Mouse (Mus musculus) lung, postnatal 36 days (tissue): Measurements from ENCODE around the gene Myh3.

ENCODE experiments used
- DNase-seq: peaks from one replicate; pipeline ENCODE4 v3.0.0; 2022; ENCODE audit warnings: mixed read lengths

Gene Myh3

DNA sequence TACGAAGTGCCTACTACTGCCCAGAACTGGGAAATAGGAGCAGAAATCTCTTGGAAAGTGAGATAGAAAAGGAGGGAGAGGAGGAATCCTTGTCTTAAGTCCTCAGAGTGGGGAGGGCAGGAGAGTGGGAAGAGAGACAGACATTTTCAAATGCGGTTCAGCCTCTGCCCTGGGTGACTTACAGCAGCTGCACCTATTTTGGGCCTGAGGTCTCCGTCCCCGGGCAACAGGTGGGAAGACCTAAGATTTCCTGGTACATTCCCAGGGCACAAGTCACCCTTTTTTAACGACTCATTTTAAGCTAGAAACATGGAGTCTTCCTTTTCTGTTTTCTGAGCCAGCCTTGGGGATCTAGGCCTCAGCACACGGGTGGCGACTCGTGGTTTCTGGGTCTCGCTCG lies 28.9 kb downstream of the Myh3 start:
- DNase-seq = no peak

DNA sequence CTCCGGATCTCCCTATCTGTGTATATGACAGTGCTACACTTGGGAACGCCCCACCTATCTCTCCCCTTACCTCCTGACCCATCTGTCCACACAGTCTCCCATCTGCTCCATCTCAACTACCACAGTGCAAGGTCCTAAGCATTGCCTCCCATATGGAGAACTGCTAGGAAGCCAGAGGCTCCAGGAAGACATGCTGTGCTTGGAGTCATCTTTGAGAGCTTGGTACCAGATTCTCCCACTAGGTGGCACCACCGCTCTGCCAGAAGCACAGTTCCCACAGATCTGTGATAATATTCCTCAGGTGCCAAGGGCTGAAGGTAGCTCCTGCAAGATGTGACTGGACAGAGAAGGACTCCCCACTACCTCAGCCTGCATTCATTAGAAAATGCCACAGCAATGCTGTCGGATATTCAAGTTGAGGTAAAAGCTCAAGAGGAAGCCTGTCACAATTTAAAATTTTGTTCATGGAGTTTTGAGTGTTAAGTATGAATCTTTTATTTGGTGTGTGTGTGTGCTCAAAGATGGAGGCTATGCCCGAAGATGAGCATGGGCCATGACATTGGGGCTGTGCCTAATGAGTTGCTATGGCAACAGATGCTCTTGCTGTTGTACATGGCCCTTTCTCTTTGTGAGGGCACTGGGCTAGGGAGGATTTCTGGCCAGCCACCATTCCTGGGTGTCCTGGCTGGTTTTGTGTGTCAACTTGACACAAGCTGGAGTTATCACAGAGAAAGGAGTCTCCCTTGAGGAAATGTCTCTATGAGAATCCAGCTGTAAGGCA lies 32.3 kb downstream of the Myh3 start:
- DNase-seq = peak; percentile 82

DNA sequence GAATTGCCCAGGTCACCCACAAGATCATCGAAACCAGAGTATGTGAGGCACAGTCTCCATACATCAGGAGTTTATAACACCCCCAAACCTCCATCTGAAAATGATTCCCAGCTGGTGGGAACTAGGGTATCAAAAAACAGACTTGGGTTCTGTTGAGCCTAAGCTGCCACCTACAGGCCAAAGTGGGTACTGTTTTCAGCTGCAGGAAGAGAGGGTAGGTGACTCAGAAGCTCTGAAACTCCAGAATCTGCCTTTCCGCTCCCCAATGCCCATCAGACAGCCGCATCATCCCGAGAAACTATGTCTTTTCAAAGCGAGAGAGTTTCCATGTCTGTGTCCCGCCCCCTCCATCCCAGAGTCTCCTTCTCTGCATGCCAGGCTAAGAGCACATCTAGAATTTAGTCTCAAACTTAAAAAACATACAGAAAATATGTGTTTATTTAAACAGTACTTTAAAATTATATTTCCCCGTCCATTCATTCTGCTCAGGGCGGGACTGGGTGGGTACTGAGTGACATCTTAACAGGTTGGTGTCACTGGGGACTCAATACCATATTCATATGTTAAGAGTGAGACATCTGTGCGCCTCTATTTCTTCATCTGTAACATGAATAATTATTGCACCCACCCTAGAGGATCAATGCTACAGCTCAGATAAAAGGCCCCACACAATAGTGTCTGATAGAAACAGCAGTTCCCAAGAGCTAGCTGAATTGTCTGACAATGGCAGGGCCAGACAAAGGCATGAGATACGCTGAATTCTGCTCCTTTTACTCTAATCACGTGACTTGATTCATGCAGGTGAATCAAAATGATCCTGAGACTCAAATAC lies 34.1 kb downstream of the Myh3 start:
- DNase-seq = peak; percentile 70

DNA sequence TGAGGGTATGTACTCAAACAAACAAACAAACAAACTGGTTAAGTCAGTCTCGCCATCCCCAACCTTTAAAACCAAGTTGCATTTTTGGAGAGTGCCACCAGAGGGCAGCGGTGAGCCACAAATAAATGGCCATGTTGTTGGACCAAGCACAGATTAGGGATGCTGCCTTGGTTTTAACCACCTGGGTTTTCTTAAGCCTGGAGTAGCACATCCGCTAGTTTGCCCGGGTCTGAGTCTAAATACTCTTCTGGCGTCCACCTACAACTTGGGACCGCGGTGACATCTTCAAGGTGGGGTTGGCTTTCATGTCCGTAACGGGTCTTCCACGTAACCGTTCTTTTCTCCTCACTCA lies 34.7 kb downstream of the Myh3 start:
- DNase-seq = peak; percentile 75

DNA sequence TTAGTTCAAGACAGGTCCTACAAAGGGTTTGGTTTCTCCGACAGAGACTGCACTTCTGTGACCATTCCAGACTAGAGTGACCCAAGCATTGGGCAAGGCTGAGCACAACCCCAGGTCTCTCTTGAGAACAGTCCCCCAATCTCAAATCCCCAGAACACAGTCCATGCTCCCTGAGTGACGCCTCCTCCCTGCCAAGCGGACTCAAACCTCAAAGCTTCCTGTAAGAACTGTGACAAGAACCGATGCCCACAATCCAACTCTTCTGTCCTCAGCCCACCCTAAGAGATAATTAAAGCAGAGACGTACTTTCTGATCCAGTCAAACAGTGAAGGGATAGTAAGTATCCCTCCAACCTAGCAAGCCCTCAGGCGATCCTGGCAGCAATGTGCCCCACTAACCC lies 35.3 kb downstream of the Myh3 start:
- no peak for DNase-seq

DNA sequence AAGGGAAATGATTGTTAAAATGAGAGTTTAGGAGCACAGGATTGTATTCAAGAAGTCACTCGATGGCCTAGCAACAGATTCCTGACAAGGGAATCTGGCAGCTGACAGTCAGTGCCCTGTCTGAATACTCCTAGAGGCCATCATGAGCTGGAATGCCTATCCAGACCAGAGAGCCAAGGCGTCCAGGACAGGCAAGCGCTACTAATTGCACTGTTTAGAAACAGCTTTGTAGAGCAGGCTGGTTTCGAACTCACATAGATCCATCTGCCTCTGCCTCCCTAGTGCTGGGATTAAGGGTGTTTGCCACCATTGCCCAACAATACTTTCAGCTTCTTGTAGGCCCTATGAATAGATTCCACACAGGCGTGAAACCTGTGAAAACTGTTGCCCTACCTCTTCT lies 36.2 kb downstream of the Myh3 start:
- no peak for DNase-seq

DNA sequence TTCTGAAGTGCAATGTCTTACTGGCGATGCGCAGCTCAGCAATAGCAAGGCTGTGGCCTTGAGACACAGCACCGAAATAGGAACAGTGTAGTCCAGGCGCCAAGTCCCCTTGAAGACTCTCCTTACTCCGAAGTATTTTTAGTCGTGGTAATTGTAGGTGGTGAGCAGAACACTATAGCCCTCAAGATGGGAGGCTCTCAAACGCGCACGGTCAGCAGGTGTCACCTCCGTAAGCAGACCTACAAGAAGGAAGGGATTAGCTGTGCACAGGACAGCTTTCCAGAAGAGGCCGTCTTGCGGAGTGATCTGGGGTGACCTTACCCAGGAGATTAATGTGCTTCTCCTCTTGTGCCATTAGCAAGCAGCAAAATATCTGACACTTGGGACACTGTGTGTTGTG lies 36.8 kb downstream of the Myh3 start:
- DNase-seq = no peak

DNA sequence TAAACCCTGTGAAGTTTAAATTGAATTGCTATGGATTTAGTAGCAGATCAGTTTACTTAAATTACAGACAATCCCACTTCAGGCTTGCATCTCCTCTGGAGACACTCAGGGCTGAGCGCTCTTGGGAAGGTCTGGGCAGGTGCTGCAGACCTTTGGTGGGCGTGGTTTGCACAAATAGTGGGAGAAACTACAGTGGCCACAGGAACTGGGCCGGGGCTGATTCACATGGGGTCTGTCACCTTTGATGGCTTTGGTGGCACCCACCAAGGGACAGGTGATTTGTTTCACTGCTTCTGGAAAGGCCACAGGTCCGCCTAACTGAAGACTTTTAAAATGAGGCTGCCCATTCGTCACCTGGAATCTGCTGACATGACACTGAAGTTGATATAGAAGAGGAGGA lies 38.6 kb downstream of the Myh3 start:
- DNase-seq = no peak

DNA sequence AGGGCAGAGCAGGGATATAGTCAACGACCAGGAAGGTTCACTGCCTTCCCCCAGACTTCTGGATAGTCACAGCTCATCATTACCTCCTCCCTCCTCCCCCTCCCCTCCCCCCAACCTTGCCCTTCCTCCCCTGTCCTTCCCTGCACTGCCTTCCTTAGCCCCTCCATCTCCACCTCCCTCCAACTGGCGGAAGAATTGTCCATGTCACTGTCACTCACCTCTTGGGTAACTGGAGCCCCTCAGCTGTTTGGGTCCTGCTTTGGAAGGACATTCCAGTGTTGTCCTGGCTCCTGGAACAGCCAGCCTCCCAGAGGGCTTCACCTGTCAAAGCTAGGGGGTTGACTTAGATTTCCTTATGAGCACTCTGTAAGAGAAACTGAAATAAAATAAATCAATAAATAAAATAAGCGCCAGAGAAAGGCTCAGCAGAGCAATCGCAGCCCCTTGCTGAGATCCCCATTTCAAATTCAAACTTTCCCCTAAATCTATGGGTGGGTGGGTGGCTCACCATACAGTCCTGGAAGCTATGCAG lies 41.5 kb downstream of the Myh3 start:
- no peak for DNase-seq

DNA sequence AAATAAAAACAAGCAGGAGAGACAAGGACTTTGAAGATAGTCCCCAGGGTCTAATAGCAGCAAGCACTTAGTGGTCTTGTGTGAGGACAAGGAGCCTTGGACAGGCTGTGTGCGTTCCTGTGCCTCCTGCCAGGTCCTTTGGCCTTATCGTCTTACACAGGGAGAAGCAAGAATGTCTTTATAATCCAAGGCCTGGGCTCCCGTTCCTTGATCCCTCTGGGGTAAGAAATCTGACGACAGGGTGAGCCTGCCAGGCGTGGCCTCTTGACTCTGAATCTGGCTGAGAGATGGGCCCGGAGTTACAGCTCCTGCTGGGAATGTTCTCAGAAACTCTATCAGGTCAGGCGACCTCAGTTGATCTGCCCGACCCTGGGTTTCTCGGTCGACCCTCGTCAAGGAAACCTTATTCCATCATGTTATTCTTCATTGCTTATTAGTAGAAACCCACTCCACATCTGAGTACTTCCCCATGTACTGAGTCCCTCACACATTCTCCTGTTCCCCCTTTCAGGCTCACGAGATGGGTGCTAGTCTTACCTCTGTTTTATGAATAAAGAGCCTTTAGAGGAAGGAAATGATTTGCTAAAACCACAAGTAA lies 42.7 kb downstream of the Myh3 start:
- DNase-seq = no peak

DNA sequence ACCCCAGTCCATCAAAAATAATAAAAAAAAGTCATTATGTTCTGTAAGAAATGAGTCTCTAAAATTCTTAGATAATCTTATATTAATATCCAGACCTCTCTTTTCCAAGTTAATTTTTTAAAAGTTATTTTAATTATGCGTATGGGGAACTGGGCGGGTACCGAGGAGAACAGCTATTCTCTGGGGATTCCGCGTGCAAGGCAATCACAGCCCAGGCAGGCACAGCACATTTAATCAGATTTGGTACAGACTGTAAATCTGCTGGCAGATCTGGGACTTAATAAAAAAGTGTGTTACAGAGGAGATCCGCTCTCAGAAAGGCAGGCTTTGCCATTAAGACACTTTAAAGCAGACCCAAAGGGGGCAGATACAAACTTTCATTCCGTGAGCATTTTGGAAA lies 46.8 kb downstream of the Myh3 start:
- no peak for DNase-seq

DNA sequence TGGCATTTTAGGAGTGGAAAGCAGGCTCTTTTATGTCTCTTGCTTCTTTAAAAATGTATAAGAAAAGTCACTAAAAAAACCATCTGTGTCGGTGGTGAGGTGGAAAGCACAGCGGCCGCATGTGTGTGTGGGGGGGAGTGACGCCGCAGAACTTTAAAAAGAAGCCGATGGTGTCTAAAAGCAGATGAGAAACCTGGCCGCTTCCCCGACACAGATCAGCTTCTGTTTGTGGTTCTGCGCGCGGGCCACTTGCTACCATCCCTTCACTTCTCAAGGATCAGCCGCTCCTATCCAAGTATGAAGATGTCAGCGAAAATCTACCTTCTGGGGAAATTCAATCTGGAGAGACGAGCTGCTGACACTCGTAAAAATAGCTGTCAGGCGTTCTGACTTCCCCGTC lies 47.3 kb downstream of the Myh3 start:
- DNase-seq = no peak

DNA sequence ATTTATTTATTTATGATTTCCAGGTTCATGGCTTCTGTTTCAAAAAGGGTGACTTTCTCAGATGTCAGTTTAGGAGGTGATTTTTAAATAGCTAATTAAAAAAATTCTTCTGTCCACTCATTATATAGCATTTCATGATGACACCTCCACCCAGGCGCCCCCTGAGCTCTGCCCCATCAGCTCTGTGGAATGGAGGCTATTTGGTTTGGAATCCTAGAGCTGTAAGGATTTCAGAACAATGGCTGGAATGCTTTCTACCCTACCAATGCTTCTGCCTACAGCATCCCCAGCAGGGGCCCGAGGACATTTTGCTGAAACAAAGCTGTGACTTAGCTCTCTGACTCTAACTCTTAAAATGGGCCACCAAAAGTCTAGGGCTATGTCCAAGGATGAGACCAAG lies 55.4 kb downstream of the Myh3 start:
- DNase-seq = no peak

DNA sequence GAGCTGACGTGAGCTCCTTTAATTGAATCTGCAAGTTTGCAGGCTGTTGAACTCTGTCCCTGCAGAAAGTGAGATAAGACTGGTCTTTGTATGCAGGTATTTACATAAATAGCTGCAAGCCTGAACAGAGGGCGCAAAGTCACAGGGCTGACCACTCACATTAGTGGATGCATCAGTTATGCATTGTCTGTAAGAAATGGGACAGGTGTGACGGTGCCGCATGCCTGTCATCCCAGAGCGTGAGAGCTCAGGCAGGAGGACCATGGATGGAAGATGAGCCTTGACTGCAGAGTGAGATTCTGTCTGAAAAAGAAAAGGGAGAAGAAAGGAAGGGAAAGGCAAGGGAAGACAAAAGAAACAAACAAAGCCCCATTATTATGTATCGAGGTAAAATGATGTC lies 56.6 kb downstream of the Myh3 start:
- DNase-seq = no peak

DNA sequence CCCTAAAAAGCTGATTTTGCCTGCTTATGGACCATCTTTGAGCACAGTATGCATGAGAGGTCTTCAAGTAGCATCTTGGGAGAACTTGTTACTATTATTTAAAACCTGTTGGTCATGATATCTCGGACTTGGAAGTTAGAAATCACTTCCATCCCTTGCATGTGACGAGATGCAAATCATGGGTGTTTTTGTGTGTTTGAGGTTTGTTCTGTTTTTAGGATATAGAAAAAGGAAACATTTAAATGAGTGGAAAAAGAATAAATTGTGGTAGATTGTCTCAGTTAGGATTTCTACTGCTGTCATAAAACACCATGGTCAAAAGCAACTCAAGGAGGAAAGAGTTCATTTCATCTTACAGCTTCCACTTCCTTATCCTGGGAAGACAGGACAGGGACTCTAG lies 57.4 kb downstream of the Myh3 start:
- no peak for DNase-seq

DNA sequence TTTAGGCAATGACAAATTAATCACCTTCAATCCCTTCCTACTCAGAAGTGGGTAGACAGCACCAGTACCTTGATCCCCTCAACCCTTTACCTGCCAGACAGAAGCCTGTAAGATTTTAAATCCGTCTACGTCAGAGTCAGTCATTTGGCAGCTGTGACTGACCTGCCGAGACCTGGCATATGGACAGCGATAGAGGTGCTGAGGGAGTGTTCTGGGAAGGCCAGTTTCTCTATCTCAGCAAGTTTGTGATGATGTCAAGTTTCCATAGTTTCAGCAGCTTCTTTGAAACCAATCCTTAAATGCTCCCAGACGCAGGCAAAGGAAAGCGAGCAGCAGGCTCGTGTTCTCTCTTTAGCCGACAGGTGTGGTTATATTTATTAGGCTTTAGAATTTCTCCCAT lies 61.5 kb downstream of the Myh3 start:
- no peak for DNase-seq

DNA sequence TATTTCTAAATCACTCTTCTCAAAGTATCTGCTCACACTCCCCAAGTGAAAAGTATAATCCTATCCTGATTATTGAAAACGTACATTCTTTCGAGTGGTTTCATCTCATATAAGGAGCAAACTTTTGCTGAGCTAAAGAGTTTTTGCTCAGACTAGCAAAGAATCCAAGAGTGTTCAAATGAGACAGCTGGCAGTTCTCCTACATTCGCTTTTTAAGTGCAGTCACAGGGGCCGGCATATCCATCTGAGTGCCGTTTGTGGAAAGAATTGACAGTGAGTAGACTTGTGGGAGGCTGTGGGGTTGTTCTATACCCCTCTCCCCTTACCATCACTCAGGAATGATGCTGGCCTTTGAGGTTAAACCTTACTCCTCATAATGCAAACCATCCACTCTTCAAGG lies 62.1 kb downstream of the Myh3 start:
- DNase-seq = no peak

DNA sequence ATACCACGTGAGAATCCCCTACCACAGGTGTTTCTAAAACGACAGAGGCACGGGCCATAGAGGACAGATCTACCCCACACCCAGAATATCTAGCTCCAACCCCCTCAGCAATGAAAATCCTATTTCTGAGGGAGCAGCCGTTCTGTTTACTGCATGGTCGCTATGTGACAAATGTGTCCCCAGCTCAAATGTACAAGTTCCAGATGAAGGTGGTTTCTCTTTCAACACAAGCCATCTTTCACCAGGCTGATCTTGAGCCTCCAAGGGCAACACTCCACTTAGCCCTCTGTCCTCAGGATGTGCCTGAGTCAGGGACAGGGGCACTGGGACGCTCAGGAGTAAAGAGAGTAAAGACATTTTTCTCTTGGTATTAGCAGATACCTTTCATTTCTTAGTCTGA lies 62.9 kb downstream of the Myh3 start:
- DNase-seq = no peak

DNA sequence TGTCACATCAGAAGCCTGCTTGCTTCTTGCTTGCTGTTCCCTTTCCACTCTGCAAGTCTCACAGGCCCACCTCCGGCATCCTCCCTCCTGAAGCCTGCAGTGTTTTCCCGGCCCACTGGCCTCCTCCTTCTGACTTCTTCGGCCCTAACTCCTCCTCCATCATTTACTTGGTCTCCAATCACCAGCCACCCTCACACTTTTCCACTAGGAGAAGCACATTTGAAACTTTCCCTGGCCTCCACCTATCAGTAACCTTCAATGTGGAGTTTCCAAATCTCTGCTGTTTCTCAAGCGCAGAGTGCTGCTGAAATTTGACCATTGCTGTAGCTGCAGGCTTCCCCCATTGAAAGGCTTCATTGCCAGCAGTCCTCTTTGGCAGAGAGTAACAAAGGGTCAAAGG lies 63.9 kb downstream of the Myh3 start:
- DNase-seq = no peak

DNA sequence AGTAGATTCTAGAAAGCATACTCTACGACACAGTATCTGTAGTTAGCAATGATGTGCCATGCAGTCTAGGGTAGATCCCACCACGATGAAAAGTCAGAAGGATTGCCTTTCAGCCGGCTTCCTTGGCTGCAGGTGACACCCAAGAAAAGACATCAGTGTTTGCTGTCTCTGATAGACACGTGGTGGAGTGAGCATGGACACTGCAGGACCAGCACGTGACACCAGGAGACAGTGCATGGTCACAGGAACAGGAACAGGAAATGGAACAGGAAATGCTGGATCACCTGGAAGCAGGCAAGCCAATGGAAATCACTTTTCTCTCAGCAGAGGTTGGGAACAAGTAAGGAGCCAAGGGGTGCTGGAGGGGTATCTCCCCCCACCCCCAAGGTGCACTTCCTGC lies 65.0 kb downstream of the Myh3 start:
- no peak for DNase-seq

DNA sequence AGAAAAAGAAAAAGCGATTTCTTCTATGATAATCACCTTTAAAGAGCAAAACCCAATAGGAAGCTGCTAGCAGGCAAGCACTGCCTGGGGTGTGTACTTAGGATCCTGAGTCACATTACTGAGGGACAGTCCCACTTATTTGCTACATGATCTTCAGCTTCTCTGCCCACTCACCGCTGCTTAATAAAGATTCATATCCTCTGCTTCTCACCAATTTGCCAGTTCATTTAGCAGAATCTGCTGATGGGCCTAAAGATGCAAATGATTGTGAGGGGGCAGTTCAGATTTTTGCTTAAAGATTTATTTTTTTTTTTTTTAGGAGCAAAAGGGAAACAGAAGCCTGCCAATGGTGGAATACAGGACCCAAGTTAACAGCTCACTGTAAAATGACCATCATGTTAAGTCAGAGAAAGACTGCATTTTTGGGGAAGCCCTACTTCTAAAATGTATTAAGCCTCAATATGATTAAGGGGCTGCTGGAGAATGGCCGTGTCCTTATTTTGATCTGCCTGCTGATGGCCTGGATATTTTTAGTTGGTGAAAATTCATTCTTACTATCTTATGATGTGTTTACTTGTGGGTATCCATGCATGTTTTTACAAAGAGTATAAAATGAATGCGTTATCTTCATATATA lies 65.9 kb downstream of the Myh3 start:
- DNase-seq = no peak

DNA sequence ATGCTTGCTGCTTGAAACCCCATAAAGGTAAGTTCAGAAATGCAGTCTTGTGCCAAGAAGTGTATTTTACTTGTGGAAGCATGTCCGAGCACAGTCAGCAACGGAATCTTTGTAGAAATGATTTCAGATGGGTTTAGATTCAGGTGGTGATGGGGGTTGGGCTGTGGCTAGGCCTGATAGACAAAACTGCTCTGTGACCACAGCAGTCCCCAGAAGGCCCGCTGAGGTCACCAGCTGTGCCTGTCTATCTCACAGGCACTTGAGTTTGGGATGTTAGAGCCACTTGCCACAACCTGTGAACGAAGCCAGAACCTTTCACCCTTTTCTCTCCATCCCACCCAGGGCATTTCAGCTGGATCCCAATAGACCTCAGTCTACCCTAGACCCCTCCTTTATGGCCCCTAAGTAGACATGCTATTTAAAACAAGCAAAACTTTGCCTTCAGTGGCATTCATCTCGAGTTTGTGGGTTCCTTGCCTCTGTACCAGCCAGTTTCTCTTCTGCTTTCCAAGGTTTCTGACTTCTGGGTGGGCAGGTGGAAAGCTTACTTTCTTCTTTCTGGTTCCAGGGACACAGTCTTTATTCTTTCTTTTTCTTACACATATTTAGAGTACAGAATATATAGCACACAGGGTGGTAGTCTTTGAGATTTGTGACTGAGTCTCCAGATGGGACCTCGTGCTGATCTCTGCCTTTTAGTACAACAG lies 66.6 kb downstream of the Myh3 start:
- DNase-seq = no peak
